Mouse (Mus musculus) testis, postnatal 14 days (tissue): ENCODE results near the gene 1700067P10Rik.

Experiments
- DNase-seq: peaks from one replicate; pipeline ENCODE4 v3.0.0; 2021; ENCODE audit warnings: low spot score

Gene 1700067P10Rik

GRCm38 (mm10) chr17:48096321-48096720 lies 7.2 kb downstream of the 1700067P10Rik start:
- DNase-seq: no peak

GRCm38 (mm10) chr17:48097011-48097742 lies 8.1 kb downstream of the 1700067P10Rik start:
- DNase-seq: no peak

GRCm38 (mm10) chr17:48097743-48098527 lies 8.8 kb downstream of the 1700067P10Rik start:
- no peak for DNase-seq

- no peak for DNase-seq
Observed at GRCm38 (mm10) chr17:48098528-48098890, 9.4 kb downstream of the 1700067P10Rik start.

GRCm38 (mm10) chr17:48099312-48099711 lies 10.2 kb downstream of the 1700067P10Rik start:
- no peak for DNase-seq

- peak; percentile 80 for DNase-seq
Observed at GRCm38 (mm10) chr17:48100441-48101417, 11.6 kb downstream of the 1700067P10Rik start.

GRCm38 (mm10) chr17:48107333-48107732 lies 18.2 kb downstream of the 1700067P10Rik start:
- no peak for DNase-seq

GRCm38 (mm10) chr17:48107862-48108261 lies 18.7 kb downstream of the 1700067P10Rik start:
- no peak for DNase-seq

GRCm38 (mm10) chr17:48108520-48108919 lies 19.4 kb downstream of the 1700067P10Rik start:
- no peak for DNase-seq

GRCm38 (mm10) chr17:48110547-48111287 lies 21.6 kb downstream of the 1700067P10Rik start:
- DNase-seq: no peak

- no peak for DNase-seq
Observed at GRCm38 (mm10) chr17:48118570-48118969, 29.5 kb downstream of the 1700067P10Rik start.

GRCm38 (mm10) chr17:48119656-48120055 lies 30.5 kb downstream of the 1700067P10Rik start:
- DNase-seq: peak; percentile 77

GRCm38 (mm10) chr17:48120456-48120855 lies 31.3 kb downstream of the 1700067P10Rik start:
- no peak for DNase-seq

- DNase-seq: no peak
Observed at GRCm38 (mm10) chr17:48132810-48133209, 43.7 kb downstream of the 1700067P10Rik start.
